Mouse (Mus musculus): ENCODE measurements at regions not wholly inside any gene's neighbourhood (a gene's known extent, or its start where the extent isn't known, plus 50 kb on each side); places are given as distances from the start of the nearest gene placed in this dataset.

DNA sequence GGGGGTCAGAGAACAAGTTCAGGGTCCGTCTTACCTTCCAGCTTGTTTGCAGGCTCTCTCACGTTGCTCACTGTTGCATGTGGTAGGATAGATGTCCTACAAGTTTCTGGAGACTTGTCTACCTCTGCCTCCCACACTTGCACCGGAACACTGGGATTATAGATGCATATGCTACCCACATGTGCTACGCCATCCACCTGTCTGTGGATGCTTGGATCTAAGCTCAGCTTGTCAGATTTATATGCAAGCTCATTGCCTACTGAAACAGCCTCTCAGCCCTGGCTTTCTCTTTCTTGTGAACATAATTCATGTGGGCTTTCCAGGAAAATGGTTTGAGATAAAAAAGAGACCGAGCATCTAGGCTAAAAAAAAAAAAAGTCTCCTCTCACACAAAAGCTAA lies 353.0 kb downstream of the Nucb2 start:
- TF ChIP-seq CTCF (IDR thresholded peaks at IDR 0.05; ENCODE audit: control insufficient read depth, insufficient read depth, insufficient read length) (no peak), USF1 (IDR thresholded peaks at IDR 0.05; ENCODE audit: low read depth) (no peak)

Data from C2C12 (cell line).